Mouse (Mus musculus): Measurements from ENCODE around the gene Prkcb.

GRCm38 (mm10) chr7:122390683-122391082 lies 102.1 kb downstream of the Prkcb start:
- TF ChIP-seq GATA1 (IDR thresholded peaks at IDR 0.05; ENCODE audit: borderline replicate concordance, low read length) (no peak), FLI1 (IDR thresholded peaks at IDR 0.05; ENCODE audit: low read length) (no peak)

Measured in megakaryocyte, embryonic 14.5 days (primary cell).